In genomic region chr13:84630686-84631085, GRCm38 (mm10) we compare ENCODE assay signal across 14 mouse cellular contexts.
"Had no signal": no experiment of that assay in that cellular context is flagged by ENCODE, and none has a peak within 500 bp of the region (broad histone marks: within the 10 kb centered on the region; RNA-seq: fewer than 3 reads in every experiment).

No protein-coding gene starts in this region.

- H3K4me3 ChIP-seq: kidney, embryonic 15.5 days; left cerebral cortex, adult 2 months; limb, embryonic 10.5 days; liver, embryonic 15.5 days; midbrain, embryonic 10.5 days; midbrain, embryonic 15.5 days; neural tube, embryonic 13.5 days had no signal

- DNase-seq: kidney, adult 11 months; kidney, postnatal 14 days; lung, adult 2 months; lung, postnatal 36 days; retina, postnatal 1 day; right cerebral cortex, postnatal 25 days had no signal

- H3K4me1 ChIP-seq: kidney, embryonic 15.5 days; liver, embryonic 15.5 days; midbrain, embryonic 15.5 days; neural tube, embryonic 13.5 days had no signal

- ATAC-seq: lung, postnatal 0 days; midbrain, embryonic 15.5 days had no signal

- H3K9me3 ChIP-seq: kidney, embryonic 15.5 days; limb, embryonic 10.5 days; liver, embryonic 15.5 days; midbrain, embryonic 10.5 days; midbrain, embryonic 15.5 days had no signal

- H3K27me3 ChIP-seq: kidney, embryonic 15.5 days; liver, embryonic 15.5 days; midbrain, embryonic 15.5 days; neural tube, embryonic 13.5 days had no signal

- H3K36me3 ChIP-seq: kidney, embryonic 15.5 days; limb, embryonic 10.5 days; liver, embryonic 15.5 days; midbrain, embryonic 10.5 days; midbrain, embryonic 15.5 days; neural tube, embryonic 13.5 days had no signal
